Mouse (Mus musculus) neural tube, embryonic 15.5 days (tissue): ENCODE results near the gene Gm49378. TPM values are rescaled to one million over a fixed set of nuclear protein-coding genes. Genes with fewer than 3 reads are reported as not detected.

Experiments used
- ATAC-seq: fragments of 200-750 bp; cut with Nextera tagmentation; 2 replicates; pipeline ENCODE4 v1.8.0; 2017; ENCODE audit warnings: mild to moderate bottlenecking, moderate TSS enrichment, moderate library complexity; ENCODE audit not compliant: low FRiP score
- H3K27ac ChIP-seq: fragments of 300-500 bp; sonication (generic); replicated peaks from 2 replicates; pipeline ENCODE4 v1.5.1; 2015; ENCODE audit warnings: mild to moderate bottlenecking, inconsistent platforms
- H3K27me3 ChIP-seq: fragments of 300-500 bp; sonication (generic); replicated peaks from 2 replicates; pipeline ENCODE4 v1.6.1; 2015; ENCODE audit warnings: inconsistent platforms
- H3K36me3 ChIP-seq: fragments of 300-500 bp; sonication (generic); 2 replicates; pipeline ENCODE4 v1.6.1; 2015; ENCODE audit warnings: inconsistent platforms
- H3K4me1 ChIP-seq: fragments of 300-500 bp; sonication (generic); 2 replicates; pipeline ENCODE4 v1.6.1; 2015; ENCODE audit warnings: inconsistent platforms
- H3K4me2 ChIP-seq: fragments of 300-500 bp; sonication (generic); 2 replicates; pipeline ENCODE4 v1.6.1; 2015; ENCODE audit warnings: inconsistent platforms, mild to moderate bottlenecking, moderate library complexity
- H3K4me3 ChIP-seq: fragments of 300-500 bp; sonication (generic); replicated peaks from 2 replicates; pipeline ENCODE4 v1.5.1; 2015; ENCODE audit warnings: mild to moderate bottlenecking, inconsistent platforms
- H3K9ac ChIP-seq: fragments of 300-500 bp; sonication (generic); replicated peaks from 2 replicates; pipeline ENCODE4 v1.6.1; 2015; ENCODE audit warnings: mild to moderate bottlenecking, inconsistent platforms
- H3K9me3 ChIP-seq: fragments of 300-500 bp; sonication (generic); replicated peaks from 2 replicates; pipeline ENCODE4 v1.6.1; 2016; ENCODE audit warnings: inconsistent platforms
- WGBS: fragments of 180-500 bp; shearing (Covaris S2); methylation state at CpG from one replicate; pipeline ENCODE4 v1.1.7; 2015; ENCODE audit warnings: mixed read lengths; 5-methylcytosine and 5-hydroxymethylcytosine counted together
- polyA plus RNA-seq: library from polyadenylated mRNA; unstranded; fragments of >200 nt; fragmentation: Nextera tagmentation; extraction: Ambion mirVana; gene quantifications from 2 replicates; pipeline ENCODE4 v1.2.1, GENCODE M21; 2015

Gm49378 gene
- polyA plus RNA-seq, 1 experiment from 2014 or later: 1.7 TPM

- peak; percentile 49; the same call in 1 of the 2 replicates for ATAC-seq
- no peaks in the 10 kb centered on the region for H3K4me1 ChIP-seq
- no peaks in the 10 kb centered on the region for H3K27me3 ChIP-seq
- peak overlapping the region; percentile 39 for H3K27ac ChIP-seq
- no peaks in the 10 kb centered on the region for H3K9me3 ChIP-seq
- peak overlapping the region; percentile 45 for H3K4me2 ChIP-seq
- peak overlapping the region; percentile 37 for H3K4me3 ChIP-seq
- WGBS: 57% methylated on average over 22 of the region's 22 CpGs
- H3K9ac ChIP-seq: peak overlapping the region; percentile 29; the same call in 1 of the 2 replicates
- no peaks in the 10 kb centered on the region for H3K36me3 ChIP-seq
Measured at GRCm38 (mm10) chr14:55618486-55619195, 19.1 kb downstream of the Gm49378 start.

DNA sequence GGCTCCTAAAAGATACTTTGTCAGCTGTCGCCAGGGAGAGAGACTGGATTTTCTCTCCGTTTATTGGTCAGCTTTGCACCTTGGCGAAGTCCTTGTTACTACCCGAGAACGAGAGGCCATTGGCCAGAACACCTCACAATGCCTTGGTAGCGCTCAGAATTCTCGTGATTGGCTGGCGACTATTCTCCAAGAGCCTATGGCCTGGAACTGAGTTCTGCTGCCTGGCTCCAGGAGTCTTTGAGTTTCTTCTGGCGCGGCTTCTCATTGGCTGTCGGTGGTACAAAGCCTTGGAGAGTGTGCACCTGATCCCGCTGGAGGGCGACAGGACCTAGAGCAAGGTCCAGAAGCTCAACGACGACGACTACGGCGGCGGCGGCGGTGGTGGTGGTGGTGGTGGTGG is 19.9 kb downstream of the Gm49378 start, which contains the start of gene Rec8:
Gene Rec8, plus strand, starts transcription at position 216 of the 400 bp plus-strand sequence.
- H3K4me2 ChIP-seq: peak within 1 kb of the TSS; percentile 45
- WGBS: 18% methylated on average over 21 of the region's 21 CpGs
- ATAC-seq: peak; percentile 86
- peak within 1 kb of the TSS; percentile 39 for H3K27ac ChIP-seq
- no peaks in the 10 kb centered on the region for H3K9me3 ChIP-seq
- H3K4me3 ChIP-seq: peak within 1 kb of the TSS; percentile 37
- no peaks in the 10 kb centered on the region for H3K27me3 ChIP-seq
- H3K36me3 ChIP-seq: no peaks in the 10 kb centered on the region
- H3K4me1 ChIP-seq: no peaks in the 10 kb centered on the region
- peak within 1 kb of the TSS; percentile 29; the same call in 1 of the 2 replicates for H3K9ac ChIP-seq

DNA sequence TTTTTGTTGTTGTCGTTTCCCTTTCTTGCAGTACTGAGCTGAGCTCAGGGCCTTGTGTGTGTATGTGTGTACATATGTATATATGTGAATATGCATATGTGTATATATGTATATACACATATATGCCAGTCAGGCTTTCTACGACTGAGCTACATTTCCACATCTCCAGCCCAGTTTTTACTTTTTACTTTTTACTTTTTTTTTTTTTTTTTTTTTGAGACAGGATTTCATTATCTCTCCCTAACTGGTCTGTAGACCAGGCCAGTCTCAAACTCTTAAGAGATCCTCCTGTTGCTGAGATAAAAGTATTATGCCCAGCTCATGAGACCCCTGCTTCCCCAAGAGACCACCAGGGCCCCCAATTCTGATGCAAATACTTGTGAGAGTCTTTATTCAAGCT is 20.9 kb downstream of the Gm49378 start:
- ATAC-seq: no peak
- no peak overlapping the region for H3K9ac ChIP-seq
- H3K4me3 ChIP-seq: no peak overlapping the region
- H3K36me3 ChIP-seq: no peaks in the 10 kb centered on the region
- no peaks in the 10 kb centered on the region for H3K27me3 ChIP-seq
- H3K4me1 ChIP-seq: no peaks in the 10 kb centered on the region
- WGBS: 84% methylated on average over 2 of the region's 2 CpGs
- no peaks in the 10 kb centered on the region for H3K9me3 ChIP-seq
- no peak overlapping the region for H3K27ac ChIP-seq
- H3K4me2 ChIP-seq: no peak overlapping the region

GRCm38 (mm10) chr14:55615876-55616275 is 21.8 kb downstream of the Gm49378 start:
- no peaks in the 10 kb centered on the region for H3K27me3 ChIP-seq
- no peak overlapping the region for H3K9ac ChIP-seq
- H3K4me1 ChIP-seq: no peaks in the 10 kb centered on the region
- no peak overlapping the region for H3K4me2 ChIP-seq
- H3K27ac ChIP-seq: no peak overlapping the region
- ATAC-seq: no peak
- H3K36me3 ChIP-seq: no peaks in the 10 kb centered on the region
- WGBS: 59% methylated on average over 2 of the region's 2 CpGs
- H3K9me3 ChIP-seq: no peaks in the 10 kb centered on the region
- H3K4me3 ChIP-seq: no peak overlapping the region

DNA sequence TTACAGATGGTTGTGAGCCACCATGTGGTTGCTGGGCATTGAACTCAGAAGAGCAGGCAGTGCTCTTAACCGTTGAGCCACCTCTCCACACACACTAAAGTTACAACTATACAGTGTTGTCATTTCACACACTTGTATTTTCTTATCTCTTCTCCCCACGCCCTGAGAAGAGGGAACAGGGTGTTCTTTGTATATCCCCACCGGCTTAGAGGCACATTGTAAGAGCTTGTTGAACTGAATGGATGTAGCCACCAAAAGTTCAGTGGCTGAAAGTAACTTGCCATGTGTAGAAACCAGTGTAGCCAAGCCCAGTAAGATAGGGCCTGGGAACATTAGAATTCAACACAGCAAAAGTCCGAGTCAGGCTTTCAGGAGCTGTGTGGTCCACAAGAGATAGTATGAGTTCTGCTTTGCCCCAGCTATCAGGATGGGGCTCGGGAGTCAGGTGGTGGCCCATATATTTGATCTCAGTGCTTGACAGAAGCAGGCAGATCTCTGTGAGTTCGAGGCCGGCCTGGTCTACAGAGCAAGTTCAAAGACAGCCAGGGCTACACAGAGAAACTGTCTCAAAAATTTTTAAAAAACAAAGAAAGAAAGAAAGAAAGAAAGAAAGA is 23.0 kb downstream of the Gm49378 start:
- Histone ChIP-seq H3K27ac (no peak overlapping the region), H3K9ac (no peak overlapping the region), H3K4me3 (no peak overlapping the region), H3K27me3 (no peaks in the 10 kb centered on the region), H3K4me1 (no peaks in the 10 kb centered on the region), H3K36me3 (peaks cover 10% of the 10 kb centered on the region), H3K4me2 (no peak overlapping the region), H3K9me3 (no peaks in the 10 kb centered on the region)
- no peak for ATAC-seq
- WGBS: 80% methylated on average over 7 of the region's 7 CpGs

DNA sequence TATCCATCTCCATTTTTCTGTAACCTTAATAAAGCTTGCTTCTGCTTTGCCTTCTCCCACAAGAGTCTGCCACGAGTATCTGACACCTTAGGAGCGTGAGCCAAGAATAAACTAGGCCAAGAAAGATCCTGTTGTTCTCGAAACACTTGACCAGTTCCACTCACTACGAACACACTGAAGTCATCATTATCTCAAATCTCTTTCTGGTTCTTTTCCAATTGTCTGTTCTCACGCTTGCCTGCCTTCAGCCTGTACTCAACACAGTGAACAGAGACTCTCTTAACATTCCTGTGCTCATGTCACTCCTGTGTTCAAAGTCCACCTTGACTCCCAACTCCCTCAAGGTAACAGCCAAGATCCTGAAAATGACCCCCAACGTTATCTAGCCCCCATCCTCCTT is 24.3 kb downstream of the Gm49378 start:
- Histone ChIP-seq H3K9me3 (no peaks in the 10 kb centered on the region), H3K36me3 (peaks cover 23% of the 10 kb centered on the region), H3K4me2 (no peak overlapping the region), H3K4me1 (no peaks in the 10 kb centered on the region), H3K4me3 (no peak overlapping the region), H3K27ac (no peak overlapping the region), H3K9ac (no peak overlapping the region), H3K27me3 (no peaks in the 10 kb centered on the region)
- WGBS: 80% methylated on average over 6 of the region's 6 CpGs
- ATAC-seq: no peak

DNA sequence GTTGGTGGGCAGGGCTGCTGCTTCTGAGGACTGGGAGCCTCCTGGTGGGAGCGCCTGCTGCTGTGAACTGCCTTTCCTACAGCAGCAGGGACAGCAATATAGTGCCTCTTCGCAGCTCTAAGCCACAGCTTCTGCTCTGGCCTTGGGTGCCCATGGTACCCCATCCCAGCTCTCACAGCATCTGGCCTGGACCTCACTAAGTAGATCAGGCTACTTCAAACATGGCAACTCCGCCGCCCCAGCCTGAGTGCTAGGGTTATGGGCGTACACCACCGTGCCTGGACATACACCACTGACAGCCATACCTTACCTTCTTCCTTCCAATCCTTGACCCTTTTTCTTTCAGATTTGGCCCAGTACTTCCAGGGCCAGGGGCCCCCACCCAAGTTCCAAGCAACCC is 29.4 kb downstream of the Gm49378 start:
- peaks cover 56% of the 10 kb centered on the region for H3K36me3 ChIP-seq
- 95% methylated on average over 6 of the region's 6 CpGs for WGBS
- peaks cover 11% of the 10 kb centered on the region for H3K4me1 ChIP-seq
- no peak overlapping the region for H3K9ac ChIP-seq
- no peak for ATAC-seq
- no peak overlapping the region for H3K4me2 ChIP-seq
- H3K27ac ChIP-seq: no peak overlapping the region
- no peak overlapping the region for H3K4me3 ChIP-seq
- H3K9me3 ChIP-seq: no peaks in the 10 kb centered on the region
- H3K27me3 ChIP-seq: no peaks in the 10 kb centered on the region

GRCm38 (mm10) chr14:55605743-55606459 is 31.8 kb downstream of the Gm49378 start:
- no peak for ATAC-seq
- Histone ChIP-seq H3K27me3 (no peaks in the 10 kb centered on the region), H3K4me1 (peaks cover 12% of the 10 kb centered on the region), H3K27ac (no peak overlapping the region), H3K4me3 (no peak overlapping the region), H3K4me2 (no peak overlapping the region), H3K36me3 (peaks cover 80% of the 10 kb centered on the region), H3K9me3 (no peaks in the 10 kb centered on the region), H3K9ac (no peak overlapping the region)
- 94% methylated on average over 16 of the region's 16 CpGs for WGBS

DNA sequence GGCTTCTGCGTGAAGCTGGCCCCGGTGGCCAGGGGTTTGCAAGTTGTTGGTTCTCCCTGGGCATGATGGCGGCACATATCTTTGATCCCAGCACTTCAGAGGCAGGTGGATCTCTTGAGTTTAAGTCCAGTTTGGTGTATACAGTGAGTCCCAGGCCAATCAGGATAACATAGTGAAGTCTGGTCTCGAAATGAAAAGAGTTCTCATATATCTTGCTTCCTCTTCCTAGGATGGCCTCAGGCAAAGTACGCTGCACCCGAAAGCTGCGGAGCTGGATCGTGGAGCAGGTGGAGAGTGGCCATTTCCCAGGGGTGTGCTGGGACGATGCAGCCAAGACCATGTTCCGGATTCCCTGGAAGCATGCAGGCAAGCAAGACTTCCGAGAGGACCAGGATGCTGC is 32.9 kb downstream of the Gm49378 start:
- WGBS: 86% methylated on average over 11 of the region's 11 CpGs
- Histone ChIP-seq H3K4me3 (no peak overlapping the region), H3K27ac (no peak overlapping the region), H3K27me3 (no peaks in the 10 kb centered on the region), H3K36me3 (peaks cover 82% of the 10 kb centered on the region), H3K4me1 (peaks cover 12% of the 10 kb centered on the region), H3K9me3 (no peaks in the 10 kb centered on the region), H3K4me2 (peak overlapping the region; percentile 54), H3K9ac (no peak overlapping the region)
- ATAC-seq: no peak

GRCm38 (mm10) chr14:55603633-55604576 is 33.8 kb downstream of the Gm49378 start:
- Histone ChIP-seq H3K27ac (peak overlapping the region; percentile 63; the same call in 1 of the 2 replicates), H3K4me1 (peaks cover 12% of the 10 kb centered on the region), H3K36me3 (peaks cover 82% of the 10 kb centered on the region), H3K9me3 (no peaks in the 10 kb centered on the region), H3K9ac (no peak overlapping the region), H3K4me3 (peak overlapping the region; percentile 34), H3K27me3 (no peaks in the 10 kb centered on the region), H3K4me2 (peak overlapping the region; percentile 54)
- ATAC-seq: peak; percentile 86; the same call in 1 of the 2 replicates
- WGBS: 24% methylated on average over 19 of the region's 19 CpGs

DNA sequence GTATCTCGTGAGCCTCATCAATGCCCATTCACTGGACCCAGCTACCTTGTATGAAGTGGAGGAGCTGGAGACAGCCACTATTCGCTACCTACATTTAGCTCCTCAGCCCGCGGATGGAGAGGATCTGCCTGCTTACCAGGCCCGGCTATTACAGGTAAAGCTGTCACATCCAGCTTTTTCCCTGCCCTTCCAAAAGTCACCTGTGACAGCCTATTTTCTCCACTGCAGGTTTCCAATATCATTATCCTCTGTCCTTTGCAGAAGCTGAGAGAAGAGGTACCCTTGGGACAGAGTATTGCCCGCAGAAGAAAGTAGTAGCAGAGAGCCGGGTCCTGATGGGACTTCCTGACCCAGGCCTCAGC is 34.4 kb downstream of the Gm49378 start, which contains the start of gene Irf9:
Gene Irf9, plus strand, starts transcription at position 301 of the 362 bp plus-strand sequence.
- ATAC-seq: no peak
- Histone ChIP-seq H3K36me3 (peaks cover 82% of the 10 kb centered on the region), H3K4me3 (peak within 1 kb of the TSS; percentile 34), H3K9me3 (no peaks in the 10 kb centered on the region), H3K27me3 (no peaks in the 10 kb centered on the region), H3K9ac (no peak within 1 kb of the TSS), H3K27ac (peak within 1 kb of the TSS; percentile 63; the same call in 1 of the 2 replicates), H3K4me1 (peaks cover 12% of the 10 kb centered on the region), H3K4me2 (peak within 1 kb of the TSS; percentile 54)
- 86% methylated on average over 7 of the region's 7 CpGs for WGBS
